Mouse (Mus musculus) heart, embryonic 15.5 days (tissue): ENCODE measurements at regions not wholly inside any gene's neighbourhood (a gene's known extent, or its start where the extent isn't known, plus 50 kb on each side); places are given as distances from the start of the nearest gene placed in this dataset.
A peak's percentile ranks its signal among the peaks of the same experiment; 100 is the strongest.

ENCODE experiments used
- ATAC-seq: fragments of 200-750 bp; cut with Nextera tagmentation; replicated peaks from 2 replicates; pipeline ENCODE4 v1.8.0; 2017; ENCODE audit warnings: low read depth, moderate TSS enrichment; ENCODE audit not compliant: insufficient number of reproducible peaks, insufficient read depth, low FRiP score
- H3K27ac ChIP-seq: fragments of 300-500 bp; sonication (generic); 2 replicates; pipeline ENCODE4 v1.5.1; 2015; ENCODE audit warnings: mild to moderate bottlenecking, inconsistent platforms
- H3K27me3 ChIP-seq: fragments of 300-500 bp; sonication (generic); 2 replicates; pipeline ENCODE4 v1.6.1; 2015; ENCODE audit warnings: inconsistent platforms
- H3K36me3 ChIP-seq: fragments of 300-500 bp; sonication (generic); 2 replicates; pipeline ENCODE4 v1.6.1; 2015; ENCODE audit warnings: mild to moderate bottlenecking, inconsistent platforms
- H3K4me1 ChIP-seq: fragments of 300-500 bp; sonication (generic); replicated peaks from 2 replicates; pipeline ENCODE4 v1.6.1; 2015; ENCODE audit warnings: inconsistent platforms
- H3K4me2 ChIP-seq: fragments of 300-500 bp; sonication (generic); 2 replicates; pipeline ENCODE4 v1.6.1; 2015; ENCODE audit warnings: inconsistent platforms, mild to moderate bottlenecking, moderate library complexity
- H3K4me3 ChIP-seq: fragments of 300-500 bp; sonication (generic); 2 replicates; pipeline ENCODE4 v1.5.1; 2015; ENCODE audit warnings: mild to moderate bottlenecking, inconsistent platforms
- H3K9ac ChIP-seq: fragments of 300-500 bp; sonication (generic); 2 replicates; pipeline ENCODE4 v1.6.1; 2015; ENCODE audit warnings: mild to moderate bottlenecking, inconsistent platforms
- H3K9me3 ChIP-seq: fragments of 300-500 bp; sonication (generic); replicated peaks from 2 replicates; pipeline ENCODE4 v1.6.1; 2016; ENCODE audit warnings: inconsistent platforms
- WGBS: fragments of 180-500 bp; shearing (Covaris S2); methylation state at CpG from one replicate; pipeline ENCODE4 v1.1.7; 2015; ENCODE audit warnings: mixed read lengths; 5-methylcytosine and 5-hydroxymethylcytosine counted together

DNA sequence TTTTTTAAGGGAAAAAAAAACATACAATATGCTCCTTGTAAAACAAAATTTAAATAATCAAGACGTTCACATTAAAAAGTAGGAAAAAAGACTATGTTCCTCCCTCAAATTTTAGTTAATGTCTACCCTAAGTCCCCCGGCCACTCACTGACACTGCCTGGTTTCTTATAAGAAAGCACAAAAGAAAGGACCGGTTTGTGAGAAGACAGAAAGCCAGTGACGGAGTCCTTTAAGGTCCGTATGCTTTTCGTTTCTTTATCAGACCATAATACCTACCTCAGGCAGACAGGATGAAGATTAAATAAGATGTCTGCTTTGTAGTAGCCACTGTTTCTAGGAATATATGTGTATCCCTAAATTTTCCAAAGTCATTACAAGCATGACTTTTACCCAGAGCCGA lies 164.3 kb downstream of the Npr3 start:
- Histone ChIP-seq H3K4me2 (no peak overlapping the region), H3K27ac (no peak overlapping the region)
- WGBS, result 63% methylated on average over 7 of the region's 7 CpGs

DNA sequence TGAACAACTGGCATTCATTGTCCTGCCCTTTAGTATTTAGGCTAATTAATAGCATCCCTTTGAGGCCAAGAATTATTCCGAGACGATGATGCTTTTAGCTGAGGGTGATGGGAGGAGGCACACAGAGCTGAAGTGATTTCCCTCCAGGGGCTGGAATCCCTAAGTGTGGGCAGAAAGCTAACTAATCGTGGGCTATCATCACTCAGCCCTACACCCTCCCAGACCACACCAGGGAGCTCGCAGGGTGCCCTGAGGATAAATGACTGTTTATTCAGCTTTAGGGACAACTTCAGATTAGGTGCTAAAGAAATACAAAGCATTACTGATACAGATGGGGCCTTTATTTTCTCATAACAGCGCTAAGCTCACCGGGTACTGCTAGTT lies 164.7 kb downstream of the Npr3 start:
- Histone ChIP-seq H3K4me3 (0 out of 2 replicates have a peak overlapping the region, but pooled peaks have one; percentile 17), H3K27me3 (no peaks in the 10 kb centered on the region), H3K4me2 (peak overlapping the region; percentile 51), H3K27ac (no peak overlapping the region), H3K36me3 (no peaks in the 10 kb centered on the region), H3K9ac (peak overlapping the region; percentile 1; the same call in 1 of the 2 replicates), H3K9me3 (no peaks in the 10 kb centered on the region), H3K4me1 (peaks cover 24% of the 10 kb centered on the region)
- peak; percentile 44 for ATAC-seq
- 11% methylated on average over 6 of the region's 6 CpGs for WGBS

More for the DNA sequence above, 164.3 kb downstream of the Npr3 start:
- H3K36me3 ChIP-seq, result no peaks in the 10 kb centered on the region
- peaks cover 24% of the 10 kb centered on the region for H3K4me1 ChIP-seq
- no peak overlapping the region for H3K9ac ChIP-seq
- no peak for ATAC-seq
- no peak overlapping the region for H3K4me3 ChIP-seq
- H3K27me3 ChIP-seq, result no peaks in the 10 kb centered on the region
- H3K9me3 ChIP-seq, result no peaks in the 10 kb centered on the region

DNA sequence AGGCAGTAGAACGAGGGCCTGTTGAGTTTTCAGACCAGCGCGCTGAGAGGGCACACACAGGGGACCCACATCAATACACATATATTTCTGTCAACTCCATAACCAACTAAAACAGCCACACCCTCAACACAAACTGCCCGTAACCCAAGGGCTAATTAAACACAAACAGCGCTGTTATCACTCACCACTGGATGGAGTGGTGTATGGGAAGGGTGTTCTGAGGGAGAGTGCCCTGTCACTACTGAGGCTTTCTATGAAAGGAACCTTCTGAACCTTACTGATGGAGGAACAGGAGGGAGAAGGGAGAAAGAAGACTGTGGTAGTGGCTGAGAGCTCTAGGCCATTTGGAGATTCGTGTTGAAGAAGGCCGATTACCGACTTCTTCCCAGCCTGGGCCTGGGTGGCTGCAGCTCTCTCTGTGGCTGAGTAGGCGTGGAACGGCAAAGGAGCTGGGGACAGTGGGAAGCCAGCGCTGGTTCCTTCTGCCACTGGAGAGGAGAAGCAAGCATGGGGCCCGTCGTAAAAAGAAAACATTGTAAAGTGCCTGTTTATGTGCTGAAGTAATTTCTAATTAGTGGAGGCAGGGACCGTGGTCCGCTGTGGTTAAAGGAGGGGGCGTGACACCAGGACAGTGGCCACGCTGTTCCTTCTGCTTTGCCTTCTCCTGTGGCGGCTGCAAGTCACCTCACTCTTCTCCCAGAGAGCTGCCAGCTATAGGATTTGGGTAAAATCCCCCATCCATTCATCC lies 165.3 kb downstream of the Npr3 start:
- Histone ChIP-seq H3K36me3 (no peaks in the 10 kb centered on the region), H3K27ac (no peak overlapping the region), H3K9ac (peak overlapping the region; percentile 1; the same call in 1 of the 2 replicates), H3K4me1 (peaks cover 24% of the 10 kb centered on the region), H3K27me3 (no peaks in the 10 kb centered on the region), H3K9me3 (no peaks in the 10 kb centered on the region), H3K4me2 (peak overlapping the region; percentile 51), H3K4me3 (0 out of 2 replicates have a peak overlapping the region, but pooled peaks have one; percentile 17)
- no peak for ATAC-seq
- WGBS, result 32% methylated on average over 18 of the region's 18 CpGs

DNA sequence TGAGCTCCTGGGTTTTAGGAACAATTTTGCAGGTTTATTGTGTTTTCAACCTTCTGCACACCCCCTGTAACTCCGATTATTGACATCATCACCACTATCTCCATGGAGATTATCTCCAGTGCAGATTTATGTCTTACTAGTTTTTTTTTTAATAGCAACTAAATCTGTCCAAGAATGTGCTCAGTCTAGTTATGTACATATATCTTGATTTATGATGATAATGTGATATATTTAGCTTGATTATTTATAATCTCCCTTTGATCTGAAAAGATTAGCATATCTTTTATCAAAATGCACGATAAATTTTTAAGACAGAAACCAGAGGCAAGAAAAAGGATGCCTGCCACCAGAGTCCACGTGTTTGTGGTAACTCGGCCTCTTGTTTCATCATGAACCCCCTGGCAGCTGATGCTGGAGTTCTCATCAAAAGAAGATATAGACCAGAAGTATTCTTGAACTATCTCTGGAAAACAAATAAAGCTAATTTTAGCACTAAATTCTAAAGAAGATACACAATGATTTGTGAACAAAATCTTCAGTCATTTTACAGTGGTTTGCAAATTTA lies 169.6 kb downstream of the Npr3 start:
- ATAC-seq, result no peak
- WGBS, result 56% methylated on average over 4 of the region's 4 CpGs
- no peaks in the 10 kb centered on the region for H3K9me3 ChIP-seq
- no peak overlapping the region for H3K4me2 ChIP-seq
- H3K27ac ChIP-seq, result no peak overlapping the region
- no peak overlapping the region for H3K4me3 ChIP-seq
- peaks cover 13% of the 10 kb centered on the region for H3K4me1 ChIP-seq
- H3K27me3 ChIP-seq, result no peaks in the 10 kb centered on the region
- H3K36me3 ChIP-seq, result no peaks in the 10 kb centered on the region
- no peak overlapping the region for H3K9ac ChIP-seq

DNA sequence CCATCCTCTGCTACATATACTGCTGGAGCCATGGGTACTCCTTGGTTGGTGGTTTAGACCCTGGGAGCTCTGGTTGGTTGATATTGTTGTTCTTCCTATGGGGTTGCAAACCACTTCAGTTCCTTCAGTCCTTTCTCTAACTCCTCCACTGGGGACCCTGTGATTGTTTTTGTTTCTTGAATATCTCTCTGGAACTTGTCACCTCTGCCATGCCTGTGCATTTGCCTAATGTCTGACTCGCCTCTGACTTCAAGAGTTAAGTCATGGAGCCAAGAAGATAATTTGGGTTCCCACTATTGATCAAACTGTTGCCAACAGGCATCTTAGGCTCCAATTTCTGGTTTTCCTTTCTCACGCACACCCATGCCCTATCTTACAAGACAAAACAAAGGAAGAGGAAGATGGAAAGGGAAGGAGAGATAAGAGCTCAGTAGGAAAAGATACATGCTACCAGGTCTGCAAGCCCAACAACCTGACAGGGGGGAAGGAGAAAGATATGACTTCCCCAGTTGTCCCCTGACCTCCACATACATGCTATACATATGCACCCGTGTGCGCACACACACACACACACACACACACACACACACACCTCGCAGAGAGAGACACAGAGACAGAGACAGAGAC lies 172.3 kb downstream of the Npr3 start:
- no peak overlapping the region for H3K27ac ChIP-seq
- 68% methylated on average over 5 of the region's 5 CpGs for WGBS

DNA sequence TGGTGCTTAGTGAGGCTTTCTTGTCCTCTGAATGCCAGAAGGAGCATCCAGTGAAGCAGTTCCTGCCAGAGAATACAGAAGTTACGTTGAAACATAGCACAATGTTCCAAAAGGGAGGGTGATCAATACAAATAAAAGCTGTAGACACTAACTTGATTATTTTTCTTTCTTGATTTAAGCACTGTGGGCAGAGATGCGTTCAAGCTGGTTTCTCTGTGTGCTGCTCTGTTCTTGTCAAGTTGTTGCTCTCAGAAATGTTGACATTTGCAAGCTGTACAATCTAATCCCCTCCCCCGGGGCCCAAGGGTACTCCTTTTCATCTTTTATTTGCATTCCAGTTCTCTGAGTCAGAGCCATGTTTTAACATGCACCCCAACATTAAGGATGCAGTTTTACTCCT lies 177.7 kb downstream of the Npr3 start:
- H3K27me3 ChIP-seq, result no peaks in the 10 kb centered on the region
- H3K4me3 ChIP-seq, result no peak overlapping the region
- H3K9me3 ChIP-seq, result no peaks in the 10 kb centered on the region
- H3K9ac ChIP-seq, result no peak overlapping the region
- WGBS, result 34% methylated on average over 3 of the region's 3 CpGs
- no peaks in the 10 kb centered on the region for H3K36me3 ChIP-seq
- ATAC-seq, result no peak
- no peak overlapping the region for H3K4me2 ChIP-seq
- no peak overlapping the region for H3K27ac ChIP-seq
- H3K4me1 ChIP-seq, result no peaks in the 10 kb centered on the region

More for the DNA sequence above, 172.3 kb downstream of the Npr3 start:
- ATAC-seq, result peak; percentile 70; the same call in 1 of the 2 replicates
- Histone ChIP-seq H3K9me3 (no peaks in the 10 kb centered on the region), H3K4me3 (no peak overlapping the region), H3K4me1 (no peaks in the 10 kb centered on the region), H3K36me3 (no peaks in the 10 kb centered on the region), H3K9ac (no peak overlapping the region), H3K27me3 (no peaks in the 10 kb centered on the region), H3K4me2 (no peak overlapping the region)

DNA sequence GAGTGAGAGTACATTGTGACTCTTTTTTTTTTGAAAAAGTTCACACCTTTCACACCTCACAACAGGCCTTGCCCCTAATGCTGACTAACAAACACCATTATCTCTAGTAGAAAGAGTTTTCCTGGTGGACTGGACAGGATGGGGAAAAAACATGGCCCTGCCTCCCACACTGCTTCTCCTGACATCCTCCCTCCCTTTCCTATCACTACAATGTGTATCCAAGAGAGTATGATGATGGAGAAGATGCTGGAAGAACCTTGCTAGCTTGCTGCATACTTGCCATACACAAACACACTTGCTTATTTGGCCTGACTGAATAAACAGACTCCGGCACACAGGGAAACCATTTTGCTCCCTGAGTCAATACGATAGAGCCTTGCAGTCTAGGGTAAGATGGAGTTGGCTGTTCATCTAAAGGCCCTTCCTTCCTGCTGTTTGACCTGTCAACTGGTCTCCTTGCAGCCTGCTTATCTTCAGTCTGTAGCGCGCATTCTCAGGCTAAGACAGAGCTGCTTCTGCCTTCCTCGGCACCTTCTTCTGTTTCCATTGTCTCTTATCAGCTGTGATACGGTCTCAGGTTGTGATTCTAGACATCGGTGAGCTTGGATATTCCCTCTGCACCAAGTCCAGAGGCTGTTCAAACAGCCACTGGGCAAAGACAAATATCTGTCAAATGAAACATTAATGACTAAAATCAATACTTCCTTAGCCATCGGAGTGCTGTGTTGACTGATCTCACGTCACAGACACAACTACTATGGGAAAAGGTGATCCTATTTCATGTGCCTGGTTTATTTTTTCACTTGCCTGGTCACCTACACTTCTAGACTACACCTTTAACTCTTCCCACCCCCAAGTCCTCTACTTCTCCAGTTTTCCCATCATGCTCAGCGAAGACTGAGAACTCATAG lies 181.2 kb downstream of the Npr3 start:
- 43% methylated on average over 10 of the region's 10 CpGs for WGBS
- no peak overlapping the region for H3K4me2 ChIP-seq
- H3K4me1 ChIP-seq, result no peaks in the 10 kb centered on the region
- no peaks in the 10 kb centered on the region for H3K27me3 ChIP-seq
- H3K9ac ChIP-seq, result no peak overlapping the region
- peak; percentile 79 for ATAC-seq
- no peak overlapping the region for H3K4me3 ChIP-seq
- 0 out of 2 replicates have a peak overlapping the region, but pooled peaks have one; percentile 17 for H3K27ac ChIP-seq
- H3K36me3 ChIP-seq, result no peaks in the 10 kb centered on the region
- no peaks in the 10 kb centered on the region for H3K9me3 ChIP-seq

DNA sequence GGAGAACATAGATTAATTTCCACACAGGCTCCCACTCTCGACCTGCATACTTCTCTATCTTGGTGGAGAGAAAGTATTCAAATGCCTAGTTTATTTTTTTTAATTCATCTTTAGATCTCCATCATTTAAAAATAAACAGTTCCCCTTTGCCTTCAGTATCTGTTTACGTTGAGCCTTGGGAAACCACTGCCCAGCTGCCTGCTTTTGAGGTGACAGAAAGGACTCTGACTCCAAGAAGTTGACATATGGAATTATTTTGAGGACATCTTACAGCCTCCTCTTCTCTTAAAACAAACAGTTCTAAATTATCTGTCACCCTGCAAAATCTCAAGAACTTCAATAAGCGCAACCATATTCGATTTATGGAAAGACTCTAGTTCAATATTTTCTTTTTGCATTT lies 186.4 kb downstream of the Npr3 start:
- WGBS, result 63% methylated on average over 4 of the region's 4 CpGs
- H3K27ac ChIP-seq, result no peak overlapping the region
- no peak for ATAC-seq

DNA sequence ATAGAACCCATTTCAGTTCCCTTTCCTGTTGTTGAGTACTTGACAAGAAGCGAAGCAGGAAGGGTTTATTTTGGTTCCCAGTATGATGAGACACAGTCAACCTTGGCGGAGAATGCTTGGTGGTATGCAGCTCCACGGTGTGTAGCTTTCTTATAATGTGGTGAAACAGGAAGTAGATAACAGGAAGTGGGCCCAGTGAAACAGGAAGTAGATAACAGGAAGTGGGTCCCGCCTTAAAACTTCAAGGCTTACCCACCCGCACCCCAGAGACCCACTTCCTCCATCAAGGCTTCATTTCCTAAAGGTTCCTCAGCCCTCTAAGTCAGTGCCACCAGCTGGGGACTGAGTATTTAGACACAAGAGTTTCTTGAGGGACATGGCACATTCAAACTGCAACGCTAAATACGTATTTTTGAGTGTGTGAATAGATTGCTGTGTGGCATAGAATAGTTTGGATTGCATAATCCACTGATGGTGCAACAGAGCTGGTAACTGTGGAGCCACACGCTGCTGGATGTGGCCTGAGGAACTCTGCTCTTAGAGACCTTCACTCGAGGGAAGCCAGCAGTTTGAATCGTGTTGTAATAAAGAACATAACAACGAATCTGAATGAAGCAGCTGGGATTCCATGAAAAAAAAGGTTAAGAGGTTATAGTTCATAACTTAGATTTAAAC lies 190.8 kb downstream of the Npr3 start:
- Histone ChIP-seq H3K4me3 (no peak overlapping the region), H3K9me3 (no peaks in the 10 kb centered on the region), H3K36me3 (no peaks in the 10 kb centered on the region), H3K4me2 (no peak overlapping the region), H3K9ac (no peak overlapping the region), H3K4me1 (no peaks in the 10 kb centered on the region), H3K27ac (no peak overlapping the region), H3K27me3 (no peaks in the 10 kb centered on the region)
- ATAC-seq, result no peak
- 78% methylated on average over 11 of the region's 11 CpGs for WGBS

More for the DNA sequence above, 186.4 kb downstream of the Npr3 start:
- no peak overlapping the region for H3K4me3 ChIP-seq
- no peak overlapping the region for H3K4me2 ChIP-seq
- H3K4me1 ChIP-seq, result no peaks in the 10 kb centered on the region
- H3K9ac ChIP-seq, result no peak overlapping the region
- H3K27me3 ChIP-seq, result no peaks in the 10 kb centered on the region
- no peaks in the 10 kb centered on the region for H3K36me3 ChIP-seq
- H3K9me3 ChIP-seq, result no peaks in the 10 kb centered on the region

DNA sequence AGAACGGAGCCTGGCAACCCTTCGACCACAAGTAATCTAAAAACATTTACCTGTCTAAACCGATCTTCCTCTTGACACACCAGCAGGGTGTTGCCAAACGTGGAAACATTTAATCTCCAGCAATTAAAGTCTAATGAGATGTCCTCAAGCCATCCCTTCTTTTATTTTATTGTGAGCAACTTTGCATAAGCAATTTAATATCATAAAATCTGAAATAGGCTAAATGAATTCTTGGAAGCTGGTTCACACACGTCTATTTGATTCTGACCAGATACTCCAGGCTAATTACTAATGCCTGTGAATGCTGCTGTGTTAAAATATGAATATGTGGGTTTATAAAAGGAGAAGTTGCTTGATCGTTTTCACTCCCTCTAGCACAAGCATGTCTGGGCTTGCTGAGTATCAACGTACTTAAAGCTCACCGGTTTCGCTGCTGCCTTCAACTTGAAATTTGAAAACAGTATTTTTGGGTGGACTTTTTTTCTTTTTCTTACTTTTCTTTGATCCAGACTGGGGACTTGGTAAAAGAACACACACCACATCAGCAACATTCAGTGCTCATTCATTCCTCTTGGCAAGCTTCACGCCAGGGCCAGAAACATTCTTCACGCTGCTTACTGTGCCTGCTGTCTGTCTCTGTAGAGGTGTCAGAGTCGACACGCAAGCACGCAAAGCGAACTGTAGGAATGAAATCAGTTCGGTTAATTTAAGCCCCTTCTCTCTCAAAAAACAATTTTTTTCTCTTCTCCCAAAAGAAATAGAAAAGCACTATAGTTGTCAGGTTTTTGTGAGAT lies 194.4 kb downstream of the Npr3 start:
- Histone ChIP-seq H3K4me1 (no peaks in the 10 kb centered on the region), H3K9ac (no peak overlapping the region), H3K36me3 (no peaks in the 10 kb centered on the region), H3K27me3 (no peaks in the 10 kb centered on the region), H3K9me3 (no peaks in the 10 kb centered on the region), H3K27ac (no peak overlapping the region), H3K4me3 (no peak overlapping the region), H3K4me2 (peak overlapping the region; percentile 22; the same call in 1 of the 2 replicates)
- no peak for ATAC-seq
- 47% methylated on average over 16 of the region's 16 CpGs for WGBS
